Mouse (Mus musculus): ENCODE data around the gene Olfr331. TPM values are rescaled to one million over a fixed set of nuclear protein-coding genes. Genes with fewer than 3 reads are reported as not detected.

The Olfr331 gene
- total RNA-seq (2023), result not detected

GRCm38 (mm10) chr11:58502472-58502871 lies at the start of gene Olfr331:
Olfr331 (minus strand) TSS chr11:58502572.

GRCm38 (mm10) chr11:58546322-58546721 lies 44.0 kb upstream of the Olfr331 start, which contains the start of gene Olfr329-ps:
Olfr329-ps (minus strand) TSS chr11:58546422.

GRCm38 (mm10) chr11:58534736-58535135 lies 32.4 kb upstream of the Olfr331 start, which contains the start of gene Olfr330:
Olfr330 (minus strand) TSS chr11:58534836.

GRCm38 (mm10) chr11:58492455-58492854 lies 9.9 kb downstream of the Olfr331 start, which contains the start of gene Olfr332:
Olfr332 (minus strand) TSS chr11:58492555.

GRCm38 (mm10) chr11:58462170-58462569 lies 40.2 kb downstream of the Olfr331 start, which contains the start of gene Olfr30:
Olfr30 (minus strand) TSS chr11:58462270.

GRCm38 (mm10) chr11:58452759-58453158 lies 49.6 kb downstream of the Olfr331 start, which contains the start of gene Lypd9:
Lypd9 (minus strand) TSS chr11:58452923.

Other genes with a start within 250 kb of the Olfr331 start
- gene 4930438A08Rik, start 227.8 kb downstream of the Olfr331 start, total RNA-seq (2023), result 10 to 100 TPM; 79.6 to 89.9 TPM
- gene Zfp692, start 195.5 kb downstream of the Olfr331 start, total RNA-seq (2023), result 10 to 100 TPM; 11.9 to 17.1 TPM
- gene Zfp672, start 172.2 kb downstream of the Olfr331 start, total RNA-seq (2023), result 10 to 100 TPM; 24.5 to 25.0 TPM
- gene Sh3bp5l, start 171.8 kb downstream of the Olfr331 start, total RNA-seq (2023), result 10 to 100 TPM; 22.2 to 28.4 TPM
- gene Lypd8, start 123.5 kb downstream of the Olfr331 start, total RNA-seq (2023), result not detected
- not detected for gene 1810065E05Rik, start 81.5 kb downstream of the Olfr331 start, total RNA-seq (2023)
- gene Gm12253, start 70.0 kb downstream of the Olfr331 start, total RNA-seq (2023), result not detected
- gene Lypd9, start 49.6 kb downstream of the Olfr331 start, total RNA-seq (2023), result not detected
- not detected for gene Olfr30, start 40.3 kb downstream of the Olfr331 start, total RNA-seq (2023)
- gene Olfr332, start 10.0 kb downstream of the Olfr331 start, total RNA-seq (2023), result not detected
- not detected for gene Olfr330, start 32.3 kb upstream of the Olfr331 start, total RNA-seq (2023)
- not detected for gene Olfr329-ps, start 43.9 kb upstream of the Olfr331 start, total RNA-seq (2023)
- under 1 TPM in 1 of 2 experiments, not detected in 1; 0.15 TPM for gene Olfr328, start 53.1 kb upstream of the Olfr331 start, total RNA-seq (2023)
- gene Olfr224, start 68.0 kb upstream of the Olfr331 start, total RNA-seq (2023), result not detected
- gene Olfr325, start 75.2 kb upstream of the Olfr331 start, total RNA-seq (2023), result not detected
- not detected for gene Olfr324, start 92.5 kb upstream of the Olfr331 start, total RNA-seq (2023)
- not detected for gene 2210407C18Rik, start 113.5 kb upstream of the Olfr331 start, total RNA-seq (2023)
- gene Olfr323, start 127.9 kb upstream of the Olfr331 start, total RNA-seq (2023), result not detected
- gene Trim58, start 137.9 kb upstream of the Olfr331 start, total RNA-seq (2023), result 1 to 10 TPM; 1.4 to 2.2 TPM
- gene Olfr322, start 156.2 kb upstream of the Olfr331 start, total RNA-seq (2023), result under 1 TPM in 1 of 2 experiments, not detected in 1; 0.11 TPM
- not detected for gene Olfr320, start 178.5 kb upstream of the Olfr331 start, total RNA-seq (2023)
- not detected for gene Olfr319, start 196.6 kb upstream of the Olfr331 start, total RNA-seq (2023)
- under 1 TPM; 0.15 TPM for gene Olfr318, start 221.4 kb upstream of the Olfr331 start, total RNA-seq (2023)
- gene Olfr317, start 236.6 kb upstream of the Olfr331 start, total RNA-seq (2023), result not detected